In genomic region chr16:4497762-4498607, GRCm38 (mm10) we compare ENCODE assay signal across 11 mouse cellular contexts. TPM values are rescaled to one million over a fixed set of nuclear protein-coding genes. Genes with fewer than 3 reads are reported as not detected.
DNase-seq lines count a peak whose midpoint lies in the region; ATAC-seq and TF ChIP-seq lines count a peak whose summit lies in the region.
"Had no signal": no experiment of that assay in that cellular context is flagged by ENCODE, and none has a peak within 500 bp of the region (broad histone marks: within the 10 kb centered on the region; RNA-seq: fewer than 3 reads in every experiment).

No protein-coding gene starts in this region.

- DNase-seq in heart, postnatal 14 days, result no peak
- DNase-seq in kidney, adult 18-20 months, result peak; percentile 50
- DNase-seq in hindbrain, postnatal 0 days (ENCODE audit: low spot score), result no peak
- no peak for DNase-seq in left cerebral cortex, adult 8-10 months (ENCODE audit: low spot score in 2 of 2)
- DNase-seq: lung, postnatal 14 days had no signal

- TF ChIP-seq CTCF in hindbrain, postnatal 0 days (IDR thresholded peaks at IDR 0.05; ENCODE audit: low read depth), result no peak

- H3K79me2 ChIP-seq in myocyte (ENCODE audit: control insufficient read depth, insufficient read depth), result peaks cover 26% of the 10 kb centered on the region

- no peaks in the 10 kb centered on the region for H3K27me3 ChIP-seq in heart, embryonic 12.5 days (replicated peaks)
- H3K27me3 ChIP-seq in heart, embryonic 15.5 days, result no peaks in the 10 kb centered on the region
- H3K27me3 ChIP-seq in myocyte (ENCODE audit: control insufficient read depth, insufficient read depth, insufficient read length), result no peaks in the 10 kb centered on the region
- no peaks in the 10 kb centered on the region for H3K27me3 ChIP-seq in hindbrain, postnatal 0 days (ENCODE audit: insufficient read depth, low read length)
- H3K27me3 ChIP-seq: hindbrain, embryonic 15.5 days; midbrain, embryonic 15.5 days had no signal

- H3K4me2 ChIP-seq in heart, embryonic 12.5 days, result no peak overlapping the region
- peak overlapping the region; percentile 5 for H3K4me2 ChIP-seq in heart, embryonic 15.5 days
- H3K4me2 ChIP-seq in myocyte (ENCODE audit: low read depth), result peak overlapping the region; percentile 32
- no peak overlapping the region for H3K4me2 ChIP-seq in hindbrain, postnatal 0 days (ENCODE audit: low read depth, low read length)
- H3K4me2 ChIP-seq: hindbrain, embryonic 15.5 days; midbrain, embryonic 15.5 days had no signal

- ATAC-seq in heart, embryonic 12.5 days (ENCODE audit: insufficient number of reproducible peaks, low FRiP score), result 0 out of 2 replicates have a peak, but pooled peaks have one; percentile 39
- ATAC-seq in heart, embryonic 15.5 days (replicated peaks; ENCODE audit: insufficient number of reproducible peaks, insufficient read depth, low FRiP score, low read depth), result peak; percentile 33; the same call in 1 of the 2 replicates
- ATAC-seq in hindbrain, postnatal 0 days, result no peak
- ATAC-seq: activated CD4-positive, CD25-positive, alpha-beta regulatory T cell, adult 4 months; midbrain, embryonic 15.5 days had no signal

- no peaks in the 10 kb centered on the region for H3K9me3 ChIP-seq in heart, embryonic 12.5 days (replicated peaks)
- no peaks in the 10 kb centered on the region for H3K9me3 ChIP-seq in heart, embryonic 15.5 days (replicated peaks)
- H3K9me3 ChIP-seq in hindbrain, postnatal 0 days (ENCODE audit: low read length), result no peaks in the 10 kb centered on the region
- H3K9me3 ChIP-seq: hindbrain, embryonic 15.5 days; midbrain, embryonic 15.5 days had no signal

- peak overlapping the region; percentile 77 for H3K27ac ChIP-seq in heart, embryonic 12.5 days (ENCODE audit: poor library complexity, severe bottlenecking)
- H3K27ac ChIP-seq in heart, embryonic 15.5 days, result peak overlapping the region; percentile 86
- no peak overlapping the region for H3K27ac ChIP-seq in hindbrain, postnatal 0 days
- H3K27ac ChIP-seq: hindbrain, embryonic 15.5 days; midbrain, embryonic 15.5 days had no signal

- H3K36me3 ChIP-seq in heart, embryonic 12.5 days, result peaks cover 36% of the 10 kb centered on the region
- H3K36me3 ChIP-seq in heart, embryonic 15.5 days, result peaks cover 21% of the 10 kb centered on the region
- peaks cover 20% of the 10 kb centered on the region for H3K36me3 ChIP-seq in myocyte (ENCODE audit: control insufficient read depth, insufficient read depth)
- no peaks in the 10 kb centered on the region for H3K36me3 ChIP-seq in hindbrain, postnatal 0 days (ENCODE audit: insufficient read depth, low read length)
- H3K36me3 ChIP-seq: hindbrain, embryonic 15.5 days; midbrain, embryonic 15.5 days had no signal

- peaks cover 49% of the 10 kb centered on the region for H3K4me1 ChIP-seq in heart, embryonic 12.5 days (replicated peaks)
- H3K4me1 ChIP-seq in heart, embryonic 15.5 days (replicated peaks), result peaks cover 58% of the 10 kb centered on the region
- no peaks in the 10 kb centered on the region for H3K4me1 ChIP-seq in hindbrain, postnatal 0 days (ENCODE audit: insufficient read depth, low read length)
- H3K4me1 ChIP-seq: hindbrain, embryonic 15.5 days; midbrain, embryonic 15.5 days had no signal

- intact Hi-C loops in heart, postnatal 14 days (cut with DNase I), result loop anchor here (2.0 kb wide), 1 partner anchor 15 kb away; no protein-coding TSS in a partner anchor

- H3K9ac ChIP-seq in heart, embryonic 12.5 days, result peak overlapping the region; percentile 45
- peak overlapping the region; percentile 11; the same call in 1 of the 2 replicates for H3K9ac ChIP-seq in heart, embryonic 15.5 days
- no peak overlapping the region for H3K9ac ChIP-seq in hindbrain, postnatal 0 days (replicated peaks; ENCODE audit: low read length)
- H3K9ac ChIP-seq: hindbrain, embryonic 15.5 days; midbrain, embryonic 15.5 days had no signal

- no peak overlapping the region for H3K4me3 ChIP-seq in heart, embryonic 12.5 days
- no peak overlapping the region for H3K4me3 ChIP-seq in heart, embryonic 15.5 days
- H3K4me3 ChIP-seq in myocyte, result no peak overlapping the region
- H3K4me3 ChIP-seq in hindbrain, postnatal 0 days (ENCODE audit: low read length), result no peak overlapping the region
- H3K4me3 ChIP-seq: hindbrain, embryonic 15.5 days; midbrain, embryonic 15.5 days had no signal

- TF ChIP-seq POLR2A in myocyte (IDR thresholded peaks at IDR 0.05; ENCODE audit: insufficient read length, low read depth), result no peak

- no peak overlapping the region for H3ac ChIP-seq in myocyte (ENCODE audit: control insufficient read depth, insufficient read length)

- WGBS in heart, embryonic 12.5 days, result 32% methylated on average over 8 of the region's 8 CpGs
- WGBS in heart, embryonic 15.5 days, result 31% methylated on average over 8 of the region's 8 CpGs
- 83% methylated on average over 8 of the region's 8 CpGs for WGBS in hindbrain, postnatal 0 days

TF ChIP-seq in myocyte, 11 proteins besides CTCF, POLR2A, EP300 and RAD21:
- TF ChIP-seq MYOD1 (IDR thresholded peaks at IDR 0.05; ENCODE audit: control insufficient read depth in 1 of 3, insufficient read length in 2 of 3, low read depth in 2 of 3), result peak in 2 of 3 experiments; percentile 10 to 41
- peak; percentile 5 for TF ChIP-seq TCF12 (IDR thresholded peaks at IDR 0.05; ENCODE audit: insufficient read depth, poor library complexity, severe bottlenecking)
- peak in 2 of 3 experiments; percentile 8 to 23 for TF ChIP-seq MYOG (IDR thresholded peaks at IDR 0.05; ENCODE audit: control insufficient read depth in 1 of 3, insufficient read depth in 1 of 3, insufficient read length in 2 of 3, low read depth in 2 of 3)
- no peak for TF ChIP-seq TCF3 (IDR thresholded peaks at IDR 0.05; ENCODE audit: insufficient read length, low read depth)

RNA-seq across cellular contexts. Expression of gene Srl, which starts 43.6 kb away (rescaled TPM):
- polyA plus RNA-seq in heart, embryonic 12.5 days (2016; fragmentation: Nextera tagmentation; extraction: Ambion mirVana), result 228 and 230 TPM in 2 replicates
- 1,000 to 10,000 TPM; 1,039 to 1,112 TPM for total RNA-seq in heart, postnatal 14 days (2021)
- polyA plus RNA-seq in heart, embryonic 15.5 days (2015; fragmentation: Nextera tagmentation; extraction: Ambion mirVana), result 227 and 253 TPM in 2 replicates
- polyA plus RNA-seq in myocyte (2012; fragmentation: generic; extraction: Trizol), result 381 TPM
- total RNA-seq in hindbrain, postnatal 0 days (2014; rRNA removed), result 28.3 and 50.6 TPM in 2 replicates
- 8.7 and 10.6 TPM in 2 replicates for polyA plus RNA-seq in hindbrain, postnatal 0 days (2015; fragmentation: Nextera tagmentation; extraction: Ambion mirVana)
- 1 to 10 TPM; 3.6 to 7.4 (median 5.1) TPM for total RNA-seq in left cerebral cortex, adult 8-10 months (2022)

Comparison
In these comparisons a context has a peak if more than half of its experiments do, and no peak if none do; other contexts are left out.
1. H3K4me2 ChIP-seq: peak in heart, embryonic 15.5 days (single experiment) and myocyte (single experiment); none in heart, embryonic 12.5 days (single experiment) and hindbrain, postnatal 0 days (single experiment).
2. RNA of gene Srl, which starts 43.6 kb away (polyA plus RNA-seq): 381 TPM in myocyte (single experiment), 227 to 253 TPM in heart, embryonic 15.5 days and 228 to 230 TPM in heart, embryonic 12.5 days; 8.7 to 10.6 TPM in hindbrain, postnatal 0 days; every median in the first group is over 10 times any median in the second.